7 mouse cellular contexts compared by ENCODE assay signal in genomic region chr12:65072911-65073610, GRCm38 (mm10). TPM values are rescaled to one million over a fixed set of nuclear protein-coding genes. Genes with fewer than 3 reads are reported as not detected.
A peak's percentile ranks its signal among the peaks of the same experiment; 100 is the strongest.
DNase-seq lines count a peak whose midpoint lies in the region; ATAC-seq and TF ChIP-seq lines count a peak whose summit lies in the region.

No protein-coding gene starts in this region.

- peak; percentile 60 for ATAC-seq in embryonic facial prominence, embryonic 13.5 days (ENCODE audit: insufficient number of reproducible peaks, insufficient read depth, low FRiP score, low TSS enrichment, low read depth)
- peak; percentile 66 for ATAC-seq in limb, embryonic 13.5 days (ENCODE audit: low FRiP score, low read depth)
- peak; percentile 41 for ATAC-seq in stomach, embryonic 16.5 days (ENCODE audit: insufficient read depth, low FRiP score)

- H3K4me2 ChIP-seq in embryonic facial prominence, embryonic 13.5 days = peak overlapping the region; percentile 87
- H3K4me2 ChIP-seq in limb, embryonic 13.5 days (replicated peaks) = peak overlapping the region; percentile 88
- H3K4me2 ChIP-seq in stomach, embryonic 16.5 days (ENCODE audit: low read depth, low read length) = peak overlapping the region; percentile 94

- no peaks in the 10 kb centered on the region for H3K9me3 ChIP-seq in embryonic facial prominence, embryonic 13.5 days
- H3K9me3 ChIP-seq in limb, embryonic 13.5 days = no peaks in the 10 kb centered on the region
- no peaks in the 10 kb centered on the region for H3K9me3 ChIP-seq in stomach, embryonic 16.5 days (replicated peaks; ENCODE audit: control insufficient read depth, low read length)

- H3K27me3 ChIP-seq in spleen, adult 2 months (ENCODE audit: control insufficient read depth, insufficient read depth, low read length) = no peaks in the 10 kb centered on the region
- H3K27me3 ChIP-seq in embryonic facial prominence, embryonic 13.5 days = no peaks in the 10 kb centered on the region
- no peaks in the 10 kb centered on the region for H3K27me3 ChIP-seq in limb, embryonic 13.5 days
- H3K27me3 ChIP-seq in stomach, embryonic 16.5 days (ENCODE audit: control insufficient read depth, insufficient read depth, low read length) = no peaks in the 10 kb centered on the region

- peak overlapping the region; percentile 96 for H3K9ac ChIP-seq in embryonic facial prominence, embryonic 13.5 days
- H3K9ac ChIP-seq in limb, embryonic 13.5 days = peak overlapping the region; percentile 89
- peak overlapping the region; percentile 93 for H3K9ac ChIP-seq in stomach, embryonic 16.5 days (ENCODE audit: low read length)

- intact Hi-C loops in left cerebral cortex, postnatal 14 days (cut with DNase I) = no loop called here

- TF ChIP-seq POLR2A in spleen, adult 2 months (IDR thresholded peaks at IDR 0.05; ENCODE audit: low read depth, low read length) = no peak

- H3K27ac ChIP-seq in spleen, adult 2 months (ENCODE audit: insufficient read depth, low read length) = peak overlapping the region; percentile 97
- H3K27ac ChIP-seq in embryonic facial prominence, embryonic 13.5 days = peak overlapping the region; percentile 93
- peak overlapping the region; percentile 94 for H3K27ac ChIP-seq in limb, embryonic 13.5 days
- H3K27ac ChIP-seq in stomach, embryonic 16.5 days (ENCODE audit: low read length) = peak overlapping the region; percentile 93

- WGBS in spleen, adult 2 months = 3% methylated on average over 21 of the region's 21 CpGs
- WGBS in embryonic facial prominence, embryonic 13.5 days = 4% methylated on average over 21 of the region's 21 CpGs
- 5% methylated on average over 21 of the region's 21 CpGs for whole genome bisulfite sequencing in limb, embryonic 13.5 days
- 3% methylated on average over 21 of the region's 21 CpGs for WGBS in stomach, embryonic 16.5 days

- peak overlapping the region; percentile 91 for H3K4me3 ChIP-seq in spleen, adult 2 months (ENCODE audit: extremely low read depth, insufficient read depth, insufficient read length)
- peak overlapping the region; percentile 83 for H3K4me3 ChIP-seq in embryonic facial prominence, embryonic 13.5 days
- peak overlapping the region; percentile 84 for H3K4me3 ChIP-seq in limb, embryonic 13.5 days
- H3K4me3 ChIP-seq in stomach, embryonic 16.5 days (replicated peaks; ENCODE audit: low read length) = peak overlapping the region; percentile 77

- TF ChIP-seq CTCF in spleen, adult 2 months (IDR thresholded peaks at IDR 0.05; ENCODE audit: extremely low read depth, insufficient read depth, insufficient read length, insufficient replicate concordance) = no peak

- peaks cover 5% of the 10 kb centered on the region for H3K4me1 ChIP-seq in spleen, adult 2 months (ENCODE audit: control insufficient read depth, insufficient read depth, insufficient read length)
- H3K4me1 ChIP-seq in embryonic facial prominence, embryonic 13.5 days = peaks cover 28% of the 10 kb centered on the region
- H3K4me1 ChIP-seq in limb, embryonic 13.5 days = peaks cover 30% of the 10 kb centered on the region
- H3K4me1 ChIP-seq in stomach, embryonic 16.5 days (ENCODE audit: control insufficient read depth, insufficient read depth, low read length) = peaks cover 19% of the 10 kb centered on the region

- DNase-seq in spleen, adult 2 months (ENCODE audit: low read depth in 1 of 2, low spot score in 2 of 2) = no peak
- no peak for DNase-seq in spleen, postnatal 4 days (ENCODE audit: low spot score in 2 of 2)
- DNase-seq in adrenal gland, postnatal 36 days = no peak
- DNase-seq in left cerebral cortex, postnatal 14 days (ENCODE audit: low spot score in 2 of 2) = no peak

- H3K36me3 ChIP-seq in spleen, adult 2 months (ENCODE audit: control insufficient read depth, insufficient read depth, low read length) = peaks cover 5% of the 10 kb centered on the region
- H3K36me3 ChIP-seq in embryonic facial prominence, embryonic 13.5 days = peaks cover 11% of the 10 kb centered on the region
- H3K36me3 ChIP-seq in limb, embryonic 13.5 days = peaks cover 21% of the 10 kb centered on the region
- no peaks in the 10 kb centered on the region; the same call in 1 of the 2 replicates for H3K36me3 ChIP-seq in stomach, embryonic 16.5 days (ENCODE audit: control insufficient read depth, insufficient read depth, low read length)

RNA-seq across cellular contexts. Expression of gene Fkbp3, which starts 0.7 kb away (rescaled TPM):
- polyA plus RNA-seq in spleen, adult 2 months (2012; rRNA removed) = 15.7 and 17.3 TPM in 2 replicates
- polyA plus RNA-seq in embryonic facial prominence, embryonic 13.5 days (2015; fragmentation: Nextera tagmentation; extraction: Ambion mirVana) = 495 and 555 TPM in 2 replicates
- polyA plus RNA-seq in limb, embryonic 13.5 days (2015; fragmentation: Nextera tagmentation; extraction: Ambion mirVana) = 517 and 520 TPM in 2 replicates
- polyA plus RNA-seq in stomach, embryonic 16.5 days (2015; fragmentation: Nextera tagmentation; extraction: Ambion mirVana) = 229 and 327 TPM in 2 replicates
- 100 to 1,000 TPM; 107 to 113 TPM for total RNA-seq in adrenal gland, postnatal 36 days (2021)
- total RNA-seq in left cerebral cortex, postnatal 14 days (2021) = 100 to 1,000 TPM; 181 to 184 TPM

RNA-seq across cellular contexts. Expression of gene Fancm, which starts 2.3 kb away (rescaled TPM):
- polyA plus RNA-seq in spleen, adult 2 months (2012; rRNA removed) = 2.1 and 4.0 TPM in 2 replicates
- polyA plus RNA-seq in embryonic facial prominence, embryonic 13.5 days (2015; fragmentation: Nextera tagmentation; extraction: Ambion mirVana) = 11.1 and 12.0 TPM in 2 replicates
- 10.8 and 11.4 TPM in 2 replicates for polyA plus RNA-seq in limb, embryonic 13.5 days (2015; fragmentation: Nextera tagmentation; extraction: Ambion mirVana)
- 4.3 and 4.4 TPM in 2 replicates for polyA plus RNA-seq in stomach, embryonic 16.5 days (2015; fragmentation: Nextera tagmentation; extraction: Ambion mirVana)
- total RNA-seq in adrenal gland, postnatal 36 days (2021) = 10 to 100 TPM in 1 of 2 experiments, 1 to 10 TPM in 1; 9.1 to 11.2 TPM
- 10 to 100 TPM in 1 of 2 experiments, 1 to 10 TPM in 1; 8.6 to 10.3 TPM for total RNA-seq in left cerebral cortex, postnatal 14 days (2021)

RNA-seq across cellular contexts. Expression of gene Prpf39, which starts 36.9 kb away (rescaled TPM):
- polyA plus RNA-seq in spleen, adult 2 months (2012; rRNA removed) = 8.3 and 9.1 TPM in 2 replicates
- 68.1 and 76.9 TPM in 2 replicates for polyA plus RNA-seq in embryonic facial prominence, embryonic 13.5 days (2015; fragmentation: Nextera tagmentation; extraction: Ambion mirVana)
- polyA plus RNA-seq in limb, embryonic 13.5 days (2015; fragmentation: Nextera tagmentation; extraction: Ambion mirVana) = 68.1 and 71.7 TPM in 2 replicates
- 47.6 and 51.0 TPM in 2 replicates for polyA plus RNA-seq in stomach, embryonic 16.5 days (2015; fragmentation: Nextera tagmentation; extraction: Ambion mirVana)
- 10 to 100 TPM; 28.5 to 34.3 TPM for total RNA-seq in adrenal gland, postnatal 36 days (2021)
- 10 to 100 TPM; 35.2 to 37.9 TPM for total RNA-seq in left cerebral cortex, postnatal 14 days (2021)

Comparison
In these comparisons a context has a peak if more than half of its experiments do, and no peak if none do; other contexts are left out.
1. RNA of gene Fkbp3, which starts 0.7 kb away (polyA plus RNA-seq): 495 to 555 TPM in embryonic facial prominence, embryonic 13.5 days, 517 to 520 TPM in limb, embryonic 13.5 days and 229 to 327 TPM in stomach, embryonic 16.5 days; 15.7 to 17.3 TPM in spleen, adult 2 months; every median in the first group is over 10 times any median in the second.
2. Peak in every context shown above with its lines, with median percentiles within 50 percentile points of each other: H3K27ac ChIP-seq, H3K4me3 ChIP-seq, ATAC-seq, H3K4me2 ChIP-seq and H3K9ac ChIP-seq.